Mouse (Mus musculus) left cerebral cortex, postnatal 25 days (tissue): ENCODE measurements at regions not wholly inside any gene's neighbourhood (a gene's known extent, or its start where the extent isn't known, plus 50 kb on each side); places are given as distances from the start of the nearest gene placed in this dataset.

Experiments used
- DNase-seq, 2 experiments: peaks; one replicate each; pipeline ENCODE4 v3.0.0; 2022; ENCODE audit warnings: low spot score in 2 of 2, mixed read lengths in 1 of 2
- intact Hi-C: fragments of 180-260 bp; cut with DNase I; formaldehyde crosslinking; loops from one replicate; pipeline ENCODE4 v1.15.1; 2025

- intact Hi-C loops, result no loop called here
- DNase-seq, result no peak
These were observed 109.6 kb upstream of the Arg1 start for GRCm38 (mm10) chr10:25036928-25037327.

DNA sequence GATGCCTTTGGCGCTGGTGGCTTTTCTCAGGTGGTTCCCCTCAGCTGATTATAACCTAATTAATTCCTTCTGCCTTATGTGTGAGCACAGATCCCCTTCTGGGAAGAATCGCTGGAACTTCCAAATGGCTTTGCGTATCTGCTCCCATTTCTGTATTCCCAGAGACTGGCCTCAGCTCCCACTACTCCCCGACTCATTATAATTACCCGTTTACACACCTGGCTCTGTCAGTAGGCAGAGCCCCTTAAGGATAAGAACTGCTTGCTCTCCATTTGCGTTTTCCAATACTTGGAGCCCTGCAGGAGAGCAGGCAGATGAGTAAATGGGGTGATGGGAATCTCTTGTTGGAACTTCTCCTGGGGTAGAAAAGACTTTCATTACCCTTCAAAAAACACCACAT lies 108.1 kb upstream of the Arg1 start:
- intact Hi-C loops, result no loop called here

GRCm38 (mm10) chr10:25032625-25033024 lies 105.3 kb upstream of the Arg1 start:
- intact Hi-C loops, result no loop called here
- DNase-seq, result no peak

More for the DNA sequence above, 108.1 kb upstream of the Arg1 start:
- DNase-seq, result no peak

DNA sequence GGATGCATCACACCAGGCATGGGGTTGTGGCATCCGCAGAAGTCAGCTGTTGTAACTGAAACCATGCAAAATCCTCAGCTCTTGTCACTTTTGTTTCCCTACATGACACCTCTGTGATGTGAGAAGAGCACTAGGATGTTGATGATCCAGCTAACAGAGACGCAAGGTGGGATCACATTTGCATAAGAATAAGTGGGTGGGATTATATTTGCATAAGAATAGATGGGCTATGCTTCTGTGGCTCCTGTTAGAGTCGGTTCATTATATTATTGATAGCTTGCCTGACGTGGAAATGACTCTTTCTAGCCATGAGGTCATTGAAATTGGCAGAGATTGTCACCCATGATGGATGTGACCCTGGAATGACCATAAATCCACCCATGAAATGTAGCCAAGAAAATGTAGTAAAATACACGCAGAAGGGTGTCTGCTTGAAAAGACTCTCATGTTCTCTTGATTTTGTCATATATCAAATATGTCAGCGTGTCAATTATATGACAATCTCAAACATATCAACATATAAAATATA lies 102.2 kb upstream of the Arg1 start:
- no peak for DNase-seq
- intact Hi-C loops, result no loop called here

DNA sequence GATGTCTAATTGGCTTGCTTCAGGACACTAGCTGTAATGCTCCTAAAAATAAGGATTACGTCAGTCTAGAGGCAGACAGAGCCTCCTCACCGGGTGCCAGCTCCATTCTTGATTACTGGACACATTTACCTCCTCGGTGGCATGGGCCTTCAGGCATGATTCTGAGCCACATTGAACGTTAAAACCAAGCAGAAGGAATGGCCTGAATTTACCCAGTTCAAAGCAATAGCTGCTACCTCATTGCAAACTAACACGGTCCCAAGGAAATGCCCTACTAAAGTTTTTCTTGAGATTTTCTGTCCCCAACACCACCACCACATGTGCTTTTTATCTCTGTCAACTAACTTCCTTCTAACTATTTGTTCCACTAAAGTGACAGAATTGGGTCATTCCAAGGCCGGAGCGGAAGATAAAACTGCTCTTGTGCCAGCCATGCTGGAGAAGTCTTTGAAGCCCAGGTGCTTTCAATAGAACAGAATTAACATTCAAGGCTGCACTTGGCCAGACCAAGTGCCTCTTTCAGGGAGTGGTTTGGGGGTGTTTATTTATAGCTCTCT lies 96.4 kb upstream of the Arg1 start:
- intact Hi-C loops, result no loop called here

GRCm38 (mm10) chr10:25023044-25023540 lies 95.8 kb upstream of the Arg1 start:
- peak in 1 of 2 experiments; percentile 24 for DNase-seq
- intact Hi-C loops, result no loop called here

More for the DNA sequence above, 96.4 kb upstream of the Arg1 start:
- peak; percentile 28 to 64 for DNase-seq

GRCm38 (mm10) chr10:25018946-25019345 lies 91.7 kb upstream of the Arg1 start:
- DNase-seq, result no peak
- intact Hi-C loops, result no loop called here

DNA sequence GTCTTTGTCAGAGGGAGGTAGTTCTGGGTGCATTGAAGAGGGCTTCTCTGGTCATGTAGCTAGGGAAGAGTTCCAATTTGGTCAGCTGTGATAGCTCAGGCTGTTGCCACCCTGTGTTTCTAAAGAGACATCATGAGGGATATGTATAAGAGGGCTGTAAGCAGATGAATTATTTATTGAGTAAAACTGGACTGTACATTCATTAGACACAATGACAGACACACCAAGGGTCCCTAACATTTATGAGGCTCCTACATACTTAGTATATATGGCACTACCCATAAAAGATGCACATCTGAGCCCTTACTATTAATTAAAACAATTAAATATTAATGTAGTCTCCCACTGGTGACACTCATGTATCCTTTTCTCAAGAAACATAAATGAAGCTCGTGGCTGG lies 90.6 kb upstream of the Arg1 start:
- no peak for DNase-seq
- intact Hi-C loops, result no loop called here

DNA sequence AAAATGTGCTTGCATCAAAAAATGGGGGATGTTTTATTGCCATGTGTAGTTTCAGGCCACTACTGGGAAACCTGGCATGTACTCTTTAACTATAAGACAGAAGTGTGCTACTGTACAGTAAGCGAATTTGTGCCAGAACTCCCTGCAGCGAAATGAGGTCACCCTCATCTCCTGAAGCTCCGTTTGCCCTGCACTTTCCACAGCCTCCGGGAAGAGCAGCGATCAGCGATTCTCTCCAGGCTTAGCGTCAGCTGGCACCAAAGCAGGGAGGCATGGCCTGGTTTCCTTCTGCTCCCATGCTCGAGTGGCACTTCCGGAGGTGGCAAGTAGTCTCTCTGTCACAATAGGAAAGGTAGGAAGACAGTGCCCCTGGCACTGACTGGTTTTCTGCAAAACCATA lies 88.8 kb upstream of the Arg1 start:
- intact Hi-C loops, result no loop called here
- peak in 1 of 2 experiments; percentile 51 for DNase-seq

GRCm38 (mm10) chr10:25012129-25012528 lies 84.8 kb upstream of the Arg1 start:
- DNase-seq, result no peak
- intact Hi-C loops, result no loop called here

DNA sequence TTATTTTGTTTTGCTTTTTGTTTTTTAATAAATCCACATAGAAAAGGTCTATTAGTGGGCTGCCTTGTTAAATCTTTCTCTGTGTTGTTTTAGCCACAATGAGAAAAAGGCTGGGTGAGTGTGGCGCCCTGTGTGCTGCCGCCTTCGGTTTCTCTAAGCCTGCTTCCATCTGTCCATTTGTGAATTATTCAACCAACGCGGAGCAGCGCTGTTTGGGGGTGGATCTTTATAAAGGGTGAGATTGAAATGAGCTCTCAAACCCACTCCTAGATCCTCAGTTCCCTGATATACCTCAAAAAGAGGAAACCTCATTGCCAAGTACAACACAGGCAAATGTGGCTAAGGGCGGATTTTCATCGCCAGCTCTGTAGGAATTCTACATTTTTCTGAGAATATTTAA lies 74.0 kb upstream of the Arg1 start:
- intact Hi-C loops, result loop anchor here (2.0 to 5.0 kb wide), 3 partner anchors 16 to 216 kb away; no protein-coding TSS in a partner anchor
- peak; percentile 44 to 95 for DNase-seq

DNA sequence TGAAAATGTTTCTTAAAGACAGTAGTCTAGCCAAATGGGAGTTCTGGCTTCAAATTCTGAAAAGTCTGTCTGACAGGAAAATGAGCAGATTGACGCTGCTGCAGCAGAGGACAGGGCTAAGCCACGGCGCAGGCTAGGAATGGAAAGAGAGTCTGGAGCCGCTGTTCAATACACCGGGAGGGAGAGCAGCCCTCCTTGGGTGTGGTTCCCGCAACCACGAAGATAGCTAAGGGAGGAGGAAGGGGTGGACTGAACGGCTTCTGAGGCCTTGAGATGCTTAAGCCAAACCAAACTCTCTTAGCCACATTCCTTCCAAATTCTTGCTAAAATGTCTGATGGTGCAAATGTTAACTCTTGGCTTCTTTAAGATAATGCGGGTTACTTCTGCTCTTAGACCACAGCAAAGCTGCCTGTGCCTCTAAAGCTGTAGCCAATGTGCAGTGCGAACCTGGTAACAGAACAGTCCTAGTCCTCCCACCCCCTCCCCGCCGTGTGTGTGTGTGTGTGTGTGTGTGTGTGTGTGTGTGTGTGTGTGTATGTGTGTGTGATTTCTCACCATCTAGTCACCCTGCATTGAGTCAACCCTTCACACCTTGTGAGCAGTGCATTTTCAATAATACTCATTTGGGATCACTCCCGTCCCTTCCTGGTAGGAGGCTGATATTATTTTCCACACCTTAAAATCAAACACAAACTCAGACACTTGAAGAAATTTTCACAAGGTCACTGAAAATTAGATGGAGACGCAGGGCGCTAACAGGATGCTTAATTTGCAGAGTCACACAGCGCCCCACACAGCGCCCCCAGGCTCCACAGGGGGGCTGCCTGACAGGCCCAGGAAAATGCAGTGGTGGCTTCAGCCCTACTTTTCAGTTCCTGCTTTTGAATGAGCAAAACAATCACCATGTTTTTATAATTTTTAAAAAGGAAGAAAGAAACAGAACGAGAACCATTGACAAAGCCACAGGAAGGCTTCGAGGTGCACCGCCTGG lies 73.2 kb upstream of the Arg1 start:
- intact Hi-C loops, result loop anchor here (2.0 to 5.0 kb wide), 3 partner anchors 16 to 217 kb away; no protein-coding TSS in a partner anchor
- DNase-seq, result peak in 1 of 2 experiments; percentile 59

- DNase-seq, result peak in 1 of 2 experiments; percentile 47
- intact Hi-C loops, result loop anchor here (2.0 to 5.0 kb wide), 3 partner anchors 15 to 217 kb away; no protein-coding TSS in a partner anchor
These were observed 72.5 kb upstream of the Arg1 start for GRCm38 (mm10) chr10:24999807-25000206.

- intact Hi-C loops, result no loop called here
- DNase-seq, result no peak
These were observed 70.4 kb upstream of the Arg1 start for GRCm38 (mm10) chr10:24997661-24998060.

- no peak for DNase-seq
- intact Hi-C loops, result no loop called here
These were observed 68.5 kb upstream of the Arg1 start for GRCm38 (mm10) chr10:24995751-24996150.

DNA sequence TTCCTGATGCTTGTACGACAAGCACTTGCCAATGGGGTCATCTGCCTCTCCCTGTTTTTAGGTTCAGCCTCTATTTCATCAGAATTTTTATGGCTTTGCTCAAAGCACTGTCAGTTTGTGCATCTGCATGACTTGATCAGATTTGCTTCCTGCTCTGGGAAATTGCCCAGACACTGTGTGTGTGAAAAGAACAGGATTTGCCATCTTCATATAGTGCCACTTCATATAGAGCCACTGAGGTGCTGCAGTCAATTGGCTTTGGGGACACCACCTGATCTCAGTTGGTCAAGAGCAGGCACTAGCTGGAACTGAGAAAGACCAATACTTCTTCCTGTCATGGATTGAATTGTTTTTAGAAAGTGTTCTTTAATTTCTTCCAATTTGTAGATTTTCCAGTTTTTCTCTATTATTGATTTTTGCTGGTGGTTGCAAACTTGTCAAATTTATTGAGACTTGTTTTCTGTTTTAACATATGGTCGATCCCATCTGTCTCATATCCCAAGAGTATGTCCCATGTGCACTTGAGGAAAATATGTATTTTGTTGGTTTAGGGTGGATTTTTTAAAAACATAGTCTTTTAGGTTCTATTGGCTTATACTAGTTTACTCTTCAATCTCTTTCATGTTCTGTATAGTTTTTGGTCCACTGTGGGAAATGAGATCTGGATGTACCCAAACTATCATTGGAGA lies 62.8 kb upstream of the Arg1 start:
- peak; percentile 11 to 45 for DNase-seq
- intact Hi-C loops, result loop anchor here (10.0 kb wide), 1 partner anchor 155 kb away; no protein-coding TSS in a partner anchor

- intact Hi-C loops, result loop anchor here (2.0 to 10.0 kb wide), 3 partner anchors 16 to 160 kb away; no protein-coding TSS in a partner anchor
- DNase-seq, result peak; percentile 22 to 93
These were observed 57.5 kb upstream of the Arg1 start for GRCm38 (mm10) chr10:24984801-24985200.

DNA sequence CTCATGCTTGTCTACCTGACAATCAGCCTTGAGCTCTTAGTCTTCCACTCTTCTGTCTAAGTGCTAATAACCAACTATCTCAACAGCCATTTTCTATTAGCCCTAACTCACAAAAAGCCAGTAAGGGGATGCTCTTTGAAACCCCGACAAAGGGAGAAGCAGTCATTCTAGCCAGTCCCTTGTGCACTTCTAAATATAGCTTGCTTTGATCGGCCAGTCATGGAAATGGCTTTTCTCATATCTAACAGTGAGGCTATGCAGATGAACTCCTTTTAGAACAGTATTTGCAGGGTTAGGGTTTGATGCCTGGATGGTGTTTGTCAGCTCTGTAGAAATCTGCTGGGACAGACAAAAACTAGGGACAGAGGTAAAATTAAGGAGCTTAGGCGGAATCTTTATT lies 54.5 kb upstream of the Arg1 start:
- no peak for DNase-seq
- intact Hi-C loops, result loop anchor here (10.0 kb wide), 1 partner anchor 163 kb away; no protein-coding TSS in a partner anchor
